Mouse (Mus musculus) CH12.LX (cell line): ENCODE results near the gene Gpr183. TPM values are rescaled to one million over a fixed set of nuclear protein-coding genes. Genes with fewer than 3 reads are reported as not detected.

Source experiments
- DNase-seq: peaks from one replicate; pipeline ENCODE4 v3.0.0-alpha.2; 2013; ENCODE audit errors: extremely low read depth
- H3K27ac ChIP-seq: 2 replicates; pipeline ENCODE4 v1.5.1; 2012; ENCODE audit warnings: low read depth, mild to moderate bottlenecking, control low read depth, moderate library complexity; ENCODE audit not compliant: insufficient read depth
- H3K27me3 ChIP-seq: replicated peaks from 2 replicates; pipeline ENCODE3; 2012; ENCODE audit warnings: inconsistent platforms
- H3K36me3 ChIP-seq, 2 experiments: replicated peaks in 1 of 2; 2 replicates each; pipeline versions ENCODE3 to v1.6.1; 2012; ENCODE audit warnings: inconsistent platforms in 1 of 2, low read length in 1 of 2, mild to moderate bottlenecking in 1 of 2, mixed read lengths in 1 of 2, moderate library complexity in 1 of 2; ENCODE audit not compliant: control insufficient read depth in 1 of 2, insufficient read depth in 1 of 2
- H3K4me1 ChIP-seq, 2 experiments: 2 replicates each; pipeline ENCODE4 v1.6.1; 2012; ENCODE audit warnings: inconsistent platforms in 1 of 2, moderate library complexity in 1 of 2; ENCODE audit not compliant: insufficient read depth in 2 of 2, control insufficient read depth in 1 of 2
- H3K4me2 ChIP-seq: 2 replicates; pipeline ENCODE4 v1.6.1; 2012; ENCODE audit warnings: low read depth, mild to moderate bottlenecking, control low read depth; ENCODE audit not compliant: poor library complexity, insufficient read depth, severe bottlenecking
- H3K4me3 ChIP-seq, 3 experiments: fragments of 150-350 bp in 1 of 3; sonication (generic) in 1 of 3; replicated peaks in 1 of 3; 2 replicates each; pipeline versions ENCODE3 to v1.5.1; 2011 to 2012; ENCODE audit warnings: low read depth in 2 of 3, low read length in 2 of 3, mild to moderate bottlenecking in 2 of 3, moderate library complexity in 2 of 3, control low read depth in 1 of 3, improper control_type of control experiment in 1 of 3, inconsistent platforms in 1 of 3, mixed read lengths in 1 of 3; ENCODE audit not compliant: poor library complexity in 1 of 3
- H3K79me2 ChIP-seq: replicated peaks from 2 replicates; pipeline ENCODE4 v1.6.1; 2012; ENCODE audit warnings: mild to moderate bottlenecking, moderate library complexity; ENCODE audit not compliant: control insufficient read depth, poor library complexity, insufficient read depth, severe bottlenecking; ENCODE audit errors: extremely low read depth
- H3K9ac ChIP-seq: 2 replicates; pipeline ENCODE4 v1.6.1; 2012; ENCODE audit warnings: low read depth, mild to moderate bottlenecking, control low read depth, moderate library complexity; ENCODE audit not compliant: insufficient read depth
- H3K9me3 ChIP-seq: replicated peaks from 2 replicates; pipeline ENCODE3; 2012; ENCODE audit warnings: low read length, inconsistent platforms, mixed read lengths
- BHLHE40 ChIP-seq: IDR thresholded peaks from 2 replicates; pipeline ENCODE4 v1.6.1; 2011; ENCODE audit warnings: mild to moderate bottlenecking, low read depth, low read length, improper control_type of control experiment
- CHD1 ChIP-seq: IDR thresholded peaks from 2 replicates; pipeline ENCODE4 v1.6.1; 2012; ENCODE audit warnings: low read depth, low read length, improper control_type of control experiment, inconsistent platforms
- CHD2 ChIP-seq: IDR thresholded peaks from 2 replicates; pipeline ENCODE4 v1.6.1; 2011; ENCODE audit warnings: low read length, improper control_type of control experiment
- CTCF ChIP-seq, 2 experiments: IDR thresholded peaks in 1 of 2; conservative IDR thresholded peaks in 1 of 2; 2 replicates each; pipeline ENCODE4 v1.5.1; 2011 to 2012; ENCODE audit warnings: low read depth in 2 of 2, low read length in 2 of 2, improper control_type of control experiment in 1 of 2, inconsistent platforms in 1 of 2, mild to moderate bottlenecking in 1 of 2, moderate library complexity in 1 of 2
- ELF1 ChIP-seq: IDR thresholded peaks from 2 replicates; pipeline ENCODE4 v1.6.1; 2014; ENCODE audit warnings: low read depth, mild to moderate bottlenecking, inconsistent platforms, low read length, improper control_type of control experiment
- EP300 ChIP-seq: IDR thresholded peaks from 2 replicates; pipeline ENCODE4 v1.6.1; 2011; ENCODE audit warnings: low read length, improper control_type of control experiment
- ETS1 ChIP-seq: conservative IDR thresholded peaks from 2 replicates; pipeline ENCODE4 v1.6.1; 2012; ENCODE audit warnings: low read depth, mild to moderate bottlenecking, inconsistent platforms, low read length, improper control_type of control experiment, moderate library complexity
- IRF4 ChIP-seq: IDR thresholded peaks from 2 replicates; pipeline ENCODE4 v1.6.1; 2014; ENCODE audit warnings: low read depth, mild to moderate bottlenecking, inconsistent platforms, low read length, improper control_type of control experiment
- MAFK ChIP-seq: IDR thresholded peaks from 2 replicates; pipeline ENCODE4 v1.6.1; 2011; ENCODE audit warnings: low read length, improper control_type of control experiment; ENCODE audit not compliant: insufficient replicate concordance
- MAX ChIP-seq: IDR thresholded peaks from 2 replicates; pipeline ENCODE4 v1.6.1; 2011; ENCODE audit warnings: low read length, improper control_type of control experiment
- MAZ ChIP-seq: IDR thresholded peaks from 2 replicates; pipeline ENCODE4 v1.6.1; 2012; ENCODE audit warnings: low read depth, mild to moderate bottlenecking, inconsistent platforms, low read length, improper control_type of control experiment, moderate library complexity
- MEF2A ChIP-seq: IDR thresholded peaks from 2 replicates; pipeline ENCODE4 v1.6.1; 2014; ENCODE audit warnings: low read depth, mild to moderate bottlenecking, inconsistent platforms, low read length, improper control_type of control experiment, borderline replicate concordance
- MXI1 ChIP-seq: IDR thresholded peaks from 2 replicates; pipeline ENCODE4 v1.6.1; 2011; ENCODE audit warnings: mild to moderate bottlenecking, low read depth, low read length, improper control_type of control experiment
- NELFE ChIP-seq: IDR thresholded peaks from 2 replicates; pipeline ENCODE4 v1.6.1; 2011; ENCODE audit warnings: low read depth, low read length, improper control_type of control experiment
- PAX5 ChIP-seq: IDR thresholded peaks from 2 replicates; pipeline ENCODE4 v1.6.1; 2012; ENCODE audit warnings: low read length, inconsistent platforms, mixed read lengths
- RAD21 ChIP-seq: IDR thresholded peaks from 2 replicates; pipeline ENCODE4 v1.6.1; 2011; ENCODE audit warnings: low read depth, mild to moderate bottlenecking, low read length, improper control_type of control experiment, moderate library complexity
- RCOR1 ChIP-seq: conservative IDR thresholded peaks from 2 replicates; pipeline ENCODE4 v1.6.1; 2012; ENCODE audit warnings: low read depth, mild to moderate bottlenecking, inconsistent platforms, low read length, improper control_type of control experiment
- SIN3A ChIP-seq: IDR thresholded peaks from 2 replicates; pipeline ENCODE4 v1.6.1; 2012; ENCODE audit warnings: low read length, improper control_type of control experiment, inconsistent platforms
- TBP ChIP-seq: conservative IDR thresholded peaks from 2 replicates; pipeline ENCODE4 v1.6.1; 2011; ENCODE audit warnings: low read depth, low read length, improper control_type of control experiment
- TCF12 ChIP-seq: IDR thresholded peaks from 2 replicates; pipeline ENCODE4 v1.6.1; 2014; ENCODE audit warnings: low read depth, mild to moderate bottlenecking, inconsistent platforms, low read length, improper control_type of control experiment
- UBTF ChIP-seq: IDR thresholded peaks from 2 replicates; pipeline ENCODE4 v1.6.1; 2012; ENCODE audit warnings: low read depth, mild to moderate bottlenecking, inconsistent platforms, low read length, improper control_type of control experiment, moderate library complexity
- USF1 ChIP-seq: IDR thresholded peaks from 2 replicates; pipeline ENCODE4 v1.6.1; 2014; ENCODE audit warnings: low read depth, mild to moderate bottlenecking, inconsistent platforms, low read length, improper control_type of control experiment
- USF2 ChIP-seq: conservative IDR thresholded peaks from 2 replicates; pipeline ENCODE4 v1.6.1; 2011; ENCODE audit warnings: low read depth, low read length, improper control_type of control experiment
- ZC3H11A ChIP-seq: IDR thresholded peaks from 2 replicates; pipeline ENCODE4 v1.6.1; 2012; ENCODE audit warnings: low read depth, mild to moderate bottlenecking, inconsistent platforms, low read length, improper control_type of control experiment
- ZMIZ1 ChIP-seq: IDR thresholded peaks from 2 replicates; pipeline ENCODE4 v1.6.1; 2012; ENCODE audit warnings: low read depth, mild to moderate bottlenecking, inconsistent platforms, low read length, improper control_type of control experiment
- ZNF384 ChIP-seq: IDR thresholded peaks from 2 replicates; pipeline ENCODE4 v1.6.1; 2012; ENCODE audit warnings: low read depth, low read length, improper control_type of control experiment, inconsistent platforms
- dilution Hi-C: fragments of 300-500 bp; cut with MboI; formaldehyde crosslinking; loops from 2 replicates; pipeline ENCODE4 v1.14.3; 2020; ENCODE audit warnings: low sequenced_read_pairs; ENCODE audit not compliant: extremely low pct_unique_long_range_greater_than_20kb, extremely low pct_ligation_motif_present
- in situ Hi-C: fragments of 300-500 bp; cut with MboI; formaldehyde crosslinking; loops from 3 replicates; pipeline ENCODE4 v1.14.3; 2019; ENCODE audit warnings: low sequenced_read_pairs, low pct_ligation_motif_present, low pct_unique_long_range_greater_than_20kb, mixed read lengths
- polyA plus RNA-seq: library from polyadenylated mRNA; unstranded; fragments of >175 nt; gene quantifications from 2 replicates; pipeline ENCODE4 v1.2.1, GENCODE M21; 2012; ENCODE audit warnings: low read depth; ENCODE audit not compliant: insufficient read length
- total RNA-seq, 2 experiments: library from RNA; depleted of rRNA; stranded (reverse); fragments of 300-350 nt in 1 of 2; fragments of >200 nt in 1 of 2; gene quantifications; 2 replicates each; pipeline ENCODE4 v1.2.3; 2012 to 2014

Gene Gpr183
- total and polyA plus RNA-seq, 3 experiments, result 3.6 to 16.3 (median 8.3) TPM

GRCm38 (mm10) chr14:121918266-121918665 is 46.7 kb downstream of the Gpr183 start:
- no peak for DNase-seq
- in situ Hi-C loops (no loop called here), dilution Hi-C loops (no loop called here)
- Histone ChIP-seq H3K27me3 (no peaks in the 10 kb centered on the region), H3K4me3 (no peak overlapping the region), H3K79me2 (peaks cover 19% of the 10 kb centered on the region), H3K4me2 (no peak overlapping the region), H3K4me1 (peaks cover 17 to 60% of the 10 kb centered on the region in 2 experiments), H3K27ac (no peak overlapping the region), H3K36me3 (peaks cover 2 to 32% of the 10 kb centered on the region in 2 experiments), H3K9me3 (no peaks in the 10 kb centered on the region), H3K9ac (no peak overlapping the region)
- TF ChIP-seq PAX5 (no peak), RCOR1 (no peak), EP300 (no peak), TBP (no peak), RAD21 (no peak), IRF4 (no peak), CHD2 (no peak), ZNF384 (no peak), CHD1 (no peak), USF1 (no peak), UBTF (no peak), MXI1 (no peak), USF2 (no peak)

- Histone ChIP-seq H3K79me2 (peaks cover 36% of the 10 kb centered on the region), H3K36me3 (peaks cover 14 to 48% of the 10 kb centered on the region in 2 experiments), H3K27me3 (no peaks in the 10 kb centered on the region), H3K4me2 (peak overlapping the region; percentile 99), H3K27ac (peak overlapping the region; percentile 100), H3K9me3 (no peaks in the 10 kb centered on the region), H3K4me1 (peaks cover 21 to 64% of the 10 kb centered on the region in 2 experiments), H3K4me3 (peak overlapping the region; percentile 65 to 80 (median 68)), H3K9ac (peak overlapping the region; percentile 72; the same call in 1 of the 2 replicates)
- DNase-seq, result peak; percentile 65
- in situ Hi-C loops (no loop called here), dilution Hi-C loops (no loop called here)
- peak; percentile 93 for TF ChIP-seq EP300
- peak; percentile 84 for TF ChIP-seq MXI1
- TF ChIP-seq ELF1, result peak; percentile 57; the same call in 1 of the 2 replicates
- peak; percentile 55 for TF ChIP-seq MEF2A
- TF ChIP-seq ZMIZ1, result no peak
- no peak for TF ChIP-seq CTCF (conservative IDR thresholded peaks at IDR 0.05 in 1 of 2, IDR thresholded peaks at IDR 0.05 in 1 of 2; ENCODE audit: low read depth in 2 of 2, low read length in 2 of 2)
- peak; percentile 98 for TF ChIP-seq IRF4
- peak; percentile 49 for TF ChIP-seq BHLHE40
- TF ChIP-seq TCF12, result peak; percentile 74
- peak; percentile 82 for TF ChIP-seq MAX
- 0 out of 2 replicates have a peak, but pooled peaks have one; percentile 6 for TF ChIP-seq TBP
- TF ChIP-seq ZNF384, result peak; percentile 36
- TF ChIP-seq CHD2, result peak; percentile 34
- TF ChIP-seq RCOR1, result no peak
- TF ChIP-seq CHD1, result peak; percentile 39; the same call in 1 of the 2 replicates
- peak; percentile 44; the same call in 1 of the 2 replicates for TF ChIP-seq MAZ
- TF ChIP-seq ETS1, result peak; percentile 71
- no peak for TF ChIP-seq ZC3H11A
- TF ChIP-seq UBTF, result 0 out of 2 replicates have a peak, but pooled peaks have one; percentile 53
- no peak for TF ChIP-seq PAX5
- peak; percentile 50; the same call in 1 of the 2 replicates for TF ChIP-seq NELFE
- TF ChIP-seq MAFK, result 0 out of 2 replicates have a peak, but pooled peaks have one; percentile 6
- TF ChIP-seq SIN3A, result peak; percentile 92
Measured at GRCm38 (mm10) chr14:121916311-121917094, 48.5 kb downstream of the Gpr183 start.
